Mouse (Mus musculus): ENCODE results near the gene Dvl1.

DNA sequence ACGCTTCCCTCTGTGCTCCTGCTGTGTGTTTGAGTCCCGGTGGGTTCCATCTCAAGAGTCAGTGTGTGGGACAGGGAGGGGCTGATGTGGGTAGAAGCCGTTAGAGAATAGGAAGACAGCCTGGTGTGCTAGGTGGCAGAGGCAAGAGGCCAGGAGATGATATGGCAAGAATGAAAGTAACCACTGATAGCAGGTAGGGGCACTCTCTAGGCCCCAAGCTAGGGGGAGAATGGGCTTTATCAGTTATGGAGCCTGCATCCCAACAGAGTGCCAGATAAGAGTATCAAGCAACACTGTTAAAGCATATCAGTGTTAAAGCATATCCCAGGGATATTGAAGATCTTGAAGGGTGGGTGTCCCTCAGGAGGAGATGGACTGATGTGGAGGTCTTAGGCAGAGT lies 9.7 kb downstream of the Dvl1 start:
- TF ChIP-seq CTCF (IDR thresholded peaks at IDR 0.05; ENCODE audit: control insufficient read depth, insufficient read depth, low read length) (no peak), POLR2A (IDR thresholded peaks at IDR 0.05; ENCODE audit: borderline replicate concordance, control insufficient read depth, low read depth, low read length) (no peak)

All from bone marrow, adult 2 months (tissue).